Mouse (Mus musculus): ENCODE measurements around the gene Serbp1.
"Not testable (repeated sequence)": the region's sequence is repeated elsewhere in the genome, so short reads cannot be mapped to it uniquely, and the experiment has no call there.

Serbp1 gene

GRCm38 (mm10) chr6:67237977-67238376 lies at the start of gene Serbp1:
Gene Serbp1 (plus strand): TSS chr6:67238176.
- no peak for DNase-seq (ENCODE audit: low spot score)

DNA sequence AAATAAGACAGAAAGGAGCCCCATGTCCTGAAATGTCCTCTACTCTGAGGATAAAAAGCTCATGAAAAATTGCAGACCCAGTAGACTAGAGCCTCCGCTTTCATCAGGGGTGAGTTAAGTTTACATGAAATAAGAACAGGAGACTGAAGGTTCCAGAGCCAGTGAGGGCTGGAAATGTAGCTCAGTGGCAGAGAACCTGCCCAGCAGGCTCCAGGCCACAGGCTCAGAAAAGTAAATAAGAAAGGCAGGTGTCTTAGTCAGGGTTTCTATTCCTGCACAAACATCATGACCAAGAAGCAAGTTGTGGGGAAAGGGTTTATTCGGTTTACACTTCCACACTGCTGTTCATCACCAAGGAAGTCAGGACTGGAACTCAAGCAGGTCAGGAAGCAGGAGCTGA lies 44.4 kb upstream of the Serbp1 start:
- DNase-seq (ENCODE audit: low spot score): no peak

GRCm38 (mm10) chr6:67194606-67195005 lies 43.4 kb upstream of the Serbp1 start:
- DNase-seq (ENCODE audit: low spot score): no peak

DNA sequence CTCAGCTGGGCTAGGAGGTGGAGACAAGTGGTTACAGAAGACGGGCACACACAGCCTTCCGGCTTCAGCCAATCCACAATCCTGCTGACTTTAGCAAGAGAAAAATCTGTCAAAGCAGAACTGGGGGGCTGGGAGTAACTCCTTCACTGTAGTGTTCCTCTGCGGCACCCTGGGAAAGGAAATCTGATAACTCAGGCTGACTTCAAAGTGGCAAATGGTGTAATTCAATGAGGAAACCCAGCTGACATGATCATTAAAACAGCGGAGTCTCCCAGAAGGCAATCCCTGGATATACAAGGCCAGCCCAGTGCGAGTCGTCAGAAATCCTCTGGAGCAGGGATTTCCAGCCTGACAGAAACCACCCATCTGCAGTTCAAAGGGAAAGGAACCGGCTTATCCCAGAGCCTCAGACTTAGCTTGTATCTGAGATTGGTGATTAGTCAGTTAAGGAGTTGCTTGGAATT lies 42.8 kb upstream of the Serbp1 start:
- no peak for DNase-seq (ENCODE audit: low spot score)

DNA sequence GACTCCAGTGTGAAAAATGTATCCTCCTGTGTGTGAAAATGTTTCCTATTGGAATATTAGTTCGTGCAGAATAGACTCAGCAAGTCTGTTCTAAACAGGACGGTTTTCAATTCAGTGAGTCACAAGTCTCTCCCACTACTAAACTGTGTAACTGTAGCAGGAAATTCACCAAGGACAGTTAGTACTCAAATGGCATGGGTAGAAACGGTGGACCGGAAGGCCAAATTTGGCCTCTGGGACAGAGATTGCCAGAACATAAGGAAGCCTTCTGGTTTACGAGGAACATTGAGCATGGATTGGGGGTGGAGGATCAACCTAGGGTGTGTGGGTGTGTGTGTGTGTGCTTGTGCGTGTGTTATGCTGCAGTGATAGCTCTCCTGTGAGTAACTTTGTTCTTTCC lies 41.2 kb upstream of the Serbp1 start:
- no peak for DNase-seq (ENCODE audit: low spot score)

DNA sequence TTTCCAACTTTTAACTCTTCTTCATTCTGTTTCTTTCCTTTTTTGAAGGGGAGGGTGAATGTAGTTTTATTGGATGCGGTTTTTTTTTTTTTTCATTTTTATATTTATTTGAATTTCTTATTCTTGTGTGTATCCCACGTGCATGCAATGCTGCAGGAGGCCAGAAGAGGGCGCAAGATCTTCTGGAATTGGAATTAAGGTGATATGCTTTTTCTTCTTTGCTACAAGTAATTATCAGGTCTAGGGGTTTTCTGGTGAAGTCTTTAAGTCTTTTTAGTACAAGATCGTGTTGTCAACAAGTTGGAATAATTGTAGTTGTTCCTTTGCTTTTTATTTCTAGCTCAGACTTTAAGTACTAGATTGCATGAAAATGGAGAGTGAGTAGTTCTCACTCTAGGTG lies 39.9 kb upstream of the Serbp1 start:
- peak; percentile 42 for DNase-seq (ENCODE audit: low spot score)

GRCm38 (mm10) chr6:67200715-67201322 lies 37.2 kb upstream of the Serbp1 start:
- no peak for DNase-seq (ENCODE audit: low spot score)

GRCm38 (mm10) chr6:67205081-67206037 lies 32.6 kb upstream of the Serbp1 start:
- DNase-seq (ENCODE audit: low spot score): no peak

GRCm38 (mm10) chr6:67212362-67212761 lies 25.6 kb upstream of the Serbp1 start:
- DNase-seq (ENCODE audit: low spot score): no peak

- DNase-seq (ENCODE audit: low spot score): no peak
Observed at GRCm38 (mm10) chr6:67213429-67214098, 24.4 kb upstream of the Serbp1 start.

- DNase-seq (ENCODE audit: low spot score): no peak
Observed at GRCm38 (mm10) chr6:67217402-67217801, 20.6 kb upstream of the Serbp1 start.

DNA sequence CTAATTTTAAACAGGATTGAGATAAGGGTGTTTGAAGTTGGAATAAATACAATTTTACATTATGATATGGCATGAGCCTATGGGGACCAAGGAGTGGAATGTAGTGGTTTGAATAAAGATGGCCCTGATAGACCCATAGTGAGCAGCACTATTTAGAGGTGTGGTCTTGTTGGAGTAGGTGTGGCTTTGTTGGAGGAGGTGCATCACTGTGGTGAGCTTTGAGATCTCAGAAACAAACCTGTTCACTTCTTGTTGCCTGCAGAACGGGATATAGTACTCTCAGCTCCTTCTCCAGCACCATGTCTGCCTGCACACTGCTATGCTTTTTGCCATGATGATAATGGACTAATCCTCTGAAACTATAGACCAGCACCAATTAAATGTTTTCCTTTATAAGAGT lies 20.1 kb upstream of the Serbp1 start:
- no peak for DNase-seq (ENCODE audit: low spot score)

GRCm38 (mm10) chr6:67218566-67218965 lies 19.4 kb upstream of the Serbp1 start:
- DNase-seq (ENCODE audit: low spot score): no peak

GRCm38 (mm10) chr6:67219931-67220330 lies 18.0 kb upstream of the Serbp1 start:
- DNase-seq (ENCODE audit: low spot score): not testable (repeated sequence)

DNA sequence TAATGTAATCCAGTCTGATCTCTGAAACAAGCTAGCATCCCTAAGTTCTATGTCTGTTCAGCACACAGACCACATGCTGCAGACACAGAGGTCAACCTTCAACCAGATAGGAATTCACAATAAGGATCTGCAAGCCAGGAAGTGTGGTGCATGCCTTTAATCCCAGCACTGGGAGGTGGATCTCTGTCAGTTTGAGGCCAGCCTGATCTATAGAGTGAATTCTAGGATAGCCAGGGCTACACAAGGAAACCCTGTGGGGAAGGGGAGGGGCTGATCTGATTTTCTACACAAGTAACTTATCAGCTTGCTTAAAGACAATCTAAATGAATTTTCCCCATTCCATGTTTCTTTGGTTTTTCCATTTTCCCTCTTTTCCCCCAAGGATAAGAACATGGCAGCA lies 17.2 kb upstream of the Serbp1 start:
- no peak for DNase-seq (ENCODE audit: low spot score)

DNA sequence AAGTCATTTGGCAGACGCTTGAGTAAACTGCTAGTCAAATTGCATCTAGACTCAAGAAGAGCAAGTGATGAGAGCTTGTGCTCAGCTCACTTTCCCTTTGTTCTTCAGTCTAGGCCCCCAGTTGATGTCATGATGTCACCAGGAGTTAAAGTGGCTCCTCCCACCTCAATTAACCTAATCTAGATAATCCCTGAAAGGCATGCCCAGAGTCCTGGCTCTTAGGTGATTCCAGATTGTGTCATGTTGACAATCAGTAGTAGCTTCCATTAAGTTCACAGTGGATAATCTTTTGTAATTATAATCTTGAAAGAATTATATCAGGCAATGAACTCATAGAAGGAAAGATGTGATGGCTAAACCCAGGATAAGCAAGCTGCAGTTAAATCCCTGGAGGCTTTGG lies 14.9 kb upstream of the Serbp1 start:
- no peak for DNase-seq (ENCODE audit: low spot score)

- no peak for DNase-seq (ENCODE audit: low spot score)
Observed at GRCm38 (mm10) chr6:67223499-67223898, 14.5 kb upstream of the Serbp1 start.

DNA sequence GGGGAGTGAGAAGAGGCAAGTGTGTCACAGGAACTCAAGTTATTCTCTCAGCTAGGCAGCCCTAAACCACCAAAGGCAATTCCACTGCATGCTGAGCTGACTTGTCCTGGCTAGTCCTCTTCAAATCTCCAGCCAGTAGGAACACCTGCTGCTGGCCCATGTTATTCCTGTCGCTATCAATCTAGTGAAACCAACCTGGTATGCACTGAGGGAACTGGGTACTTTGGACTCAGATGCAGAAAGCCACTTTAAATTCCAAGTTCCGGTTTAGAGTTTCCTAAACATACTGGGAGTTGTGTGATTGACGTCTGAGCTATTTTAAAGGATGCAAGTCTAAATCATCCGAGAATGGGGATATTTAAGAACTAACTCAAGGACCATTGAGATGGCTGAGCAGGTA lies 11.7 kb upstream of the Serbp1 start:
- DNase-seq (ENCODE audit: low spot score): no peak

- no peak for DNase-seq (ENCODE audit: low spot score)
Observed at GRCm38 (mm10) chr6:67228459-67229107, 9.4 kb upstream of the Serbp1 start.

- DNase-seq (ENCODE audit: low spot score): no peak
Observed at GRCm38 (mm10) chr6:67229521-67229920, 8.5 kb upstream of the Serbp1 start.

GRCm38 (mm10) chr6:67229922-67230518 lies 8.0 kb upstream of the Serbp1 start:
- no peak for DNase-seq (ENCODE audit: low spot score)

GRCm38 (mm10) chr6:67230950-67231349 lies 7.0 kb upstream of the Serbp1 start:
- DNase-seq (ENCODE audit: low spot score): no peak

Data from c-Kit-positive CD71-positive TER-119-positive erythroid progenitor cells, embryonic 14.5 days (primary cell).